Mouse (Mus musculus) C2C12 (cell line): ENCODE data around the gene Wfdc21.
A peak's percentile ranks its signal among the peaks of the same experiment; 100 is the strongest.

Source experiments
- CEBPB ChIP-seq: IDR thresholded peaks from one replicate; pipeline ENCODE4 v1.6.1; 2011; ENCODE audit warnings: low read depth, mild to moderate bottlenecking, control low read depth, moderate library complexity
- CTCF ChIP-seq: IDR thresholded peaks from one replicate; pipeline ENCODE4 v1.5.1; 2011; ENCODE audit not compliant: control insufficient read depth, insufficient read depth, insufficient read length
- FOSL1 ChIP-seq: IDR thresholded peaks from one replicate; pipeline ENCODE4 v1.8.0; 2011; ENCODE audit warnings: mild to moderate bottlenecking, low read length; ENCODE audit not compliant: poor library complexity, insufficient read depth, severe bottlenecking
- MAX ChIP-seq: IDR thresholded peaks from one replicate; pipeline ENCODE4 v1.6.1; 2011; ENCODE audit warnings: mild to moderate bottlenecking, control low read depth
- MYOD1 ChIP-seq: IDR thresholded peaks from one replicate; pipeline ENCODE4 v1.6.1; 2011; ENCODE audit warnings: low read depth; ENCODE audit not compliant: control insufficient read depth, insufficient read length
- MYOG ChIP-seq: IDR thresholded peaks from one replicate; pipeline ENCODE4 v1.6.1; 2011; ENCODE audit not compliant: control insufficient read depth, insufficient read length; ENCODE audit errors: extremely low read depth
- USF1 ChIP-seq: IDR thresholded peaks from one replicate; pipeline ENCODE4 v1.6.1; 2011; ENCODE audit warnings: low read depth, mild to moderate bottlenecking, control low read depth, moderate library complexity

DNA sequence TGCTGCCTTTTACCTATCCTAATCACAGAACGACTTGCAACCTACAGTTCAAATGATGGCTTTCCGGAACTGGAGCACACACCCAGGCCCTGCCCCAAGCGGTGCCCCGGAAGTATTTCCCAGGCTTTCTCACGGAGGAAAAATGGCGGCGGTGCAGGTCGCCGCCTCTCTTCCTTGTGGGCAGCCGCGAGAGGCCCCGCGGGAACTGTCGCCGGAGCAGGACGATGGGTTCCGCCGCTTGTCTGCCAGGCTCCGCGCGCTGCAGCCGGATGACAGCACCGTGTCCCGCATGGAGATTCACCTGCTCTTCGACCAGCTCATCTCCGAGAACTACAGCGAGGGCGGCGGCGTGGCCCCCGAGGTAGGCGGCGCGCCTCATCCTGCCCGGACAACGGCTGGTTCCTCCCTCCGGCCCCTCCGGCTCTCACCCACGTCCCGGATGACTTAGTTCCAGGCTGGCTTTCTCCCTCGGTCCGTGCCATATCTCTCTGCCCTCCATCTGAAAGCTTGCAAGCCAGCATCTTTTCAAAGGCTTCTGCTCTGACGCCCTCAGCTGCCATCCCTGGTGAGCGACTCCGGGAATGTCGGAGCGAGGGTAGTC, 6.9 kb downstream of the Wfdc21 start, which contains the start of gene Heatr6:
- TF ChIP-seq CTCF (no peak), MYOD1 (no peak), USF1 (no peak), MYOG (no peak), MAX (peak; percentile 18), CEBPB (no peak), FOSL1 (no peak)
